Mouse (Mus musculus) forebrain, embryonic 12.5 days (tissue): ENCODE results near the gene Zfp106. TPM values are rescaled to one million over a fixed set of nuclear protein-coding genes. Genes with fewer than 3 reads are reported as not detected.

Experiments
- ATAC-seq: fragments of 200-750 bp; cut with Nextera tagmentation; 2 replicates; pipeline ENCODE4 v1.8.0; 2017; ENCODE audit warnings: moderate TSS enrichment; ENCODE audit not compliant: low FRiP score
- H3K27ac ChIP-seq: fragments of 300-500 bp; sonication (generic); 2 replicates; pipeline ENCODE4 v1.5.1; 2016; ENCODE audit warnings: mild to moderate bottlenecking
- H3K27me3 ChIP-seq: fragments of 300-500 bp; sonication (generic); 2 replicates; pipeline ENCODE4 v1.6.1; 2016; ENCODE audit warnings: mild to moderate bottlenecking
- H3K36me3 ChIP-seq: fragments of 300-500 bp; sonication (generic); replicated peaks from 2 replicates; pipeline ENCODE4 v1.6.1; 2016; ENCODE audit warnings: mild to moderate bottlenecking
- H3K4me1 ChIP-seq: fragments of 300-500 bp; sonication (generic); 2 replicates; pipeline ENCODE4 v1.6.1; 2016
- H3K4me2 ChIP-seq: fragments of 300-500 bp; sonication (generic); 2 replicates; pipeline ENCODE4 v1.6.1; 2016; ENCODE audit warnings: mild to moderate bottlenecking, moderate library complexity
- H3K4me3 ChIP-seq: fragments of 300-500 bp; sonication (generic); replicated peaks from 2 replicates; pipeline ENCODE4 v1.5.1; 2016; ENCODE audit warnings: mild to moderate bottlenecking
- H3K9ac ChIP-seq: fragments of 300-500 bp; sonication (generic); 2 replicates; pipeline ENCODE4 v1.6.1; 2016; ENCODE audit warnings: mild to moderate bottlenecking
- H3K9me3 ChIP-seq: fragments of 300-500 bp; sonication (generic); 2 replicates; pipeline ENCODE4 v1.6.1; 2016
- WGBS: fragments of 180-500 bp; shearing (Covaris S2); methylation state at CpG from one replicate; pipeline ENCODE4 v1.1.7; 2016; 5-methylcytosine and 5-hydroxymethylcytosine counted together
- polyA plus RNA-seq: library from polyadenylated mRNA; unstranded; fragments of >200 nt; fragmentation: Nextera tagmentation; extraction: Ambion mirVana; gene quantifications from 2 replicates; pipeline ENCODE4 v1.2.1, GENCODE M21; 2016

Gene Zfp106
- polyA plus RNA-seq, 1 experiment from 2014 or later: 68.3 TPM

DNA sequence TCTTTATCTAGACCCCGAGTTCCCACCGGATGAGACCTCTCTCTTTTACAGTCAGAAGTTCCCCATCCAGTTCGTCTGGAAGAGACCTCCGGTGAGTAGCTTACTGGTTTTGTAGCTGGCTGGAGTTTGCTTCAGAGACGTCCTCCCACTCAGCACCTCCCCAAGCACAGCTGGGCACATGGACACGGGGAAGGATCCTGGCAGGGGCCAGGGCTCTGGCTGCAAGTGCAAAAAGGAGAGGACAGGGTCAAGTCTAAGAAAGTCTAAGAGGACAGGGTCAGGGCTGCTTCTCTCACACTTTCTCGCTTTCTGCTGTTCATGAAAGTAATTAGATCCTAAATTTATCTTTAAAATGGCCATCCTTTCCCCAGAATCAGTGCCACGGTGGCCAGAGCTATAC is 99.6 kb downstream of the Zfp106 start:
- Histone ChIP-seq H3K4me2 (no peak overlapping the region), H3K27ac (no peak overlapping the region), H3K4me3 (no peak overlapping the region), H3K4me1 (no peaks in the 10 kb centered on the region), H3K9me3 (no peaks in the 10 kb centered on the region), H3K27me3 (no peaks in the 10 kb centered on the region), H3K9ac (no peak overlapping the region), H3K36me3 (no peaks in the 10 kb centered on the region)
- no peak for ATAC-seq
- WGBS: 84% methylated on average over 8 of the region's 8 CpGs

- no peak overlapping the region for H3K9ac ChIP-seq
Observed at GRCm38 (mm10) chr2:120463328-120463727, 100.3 kb downstream of the Zfp106 start.

GRCm38 (mm10) chr2:120460216-120460615 is 103.4 kb downstream of the Zfp106 start:
- 90% methylated on average over 4 of the region's 4 CpGs for WGBS
- Histone ChIP-seq H3K9ac (no peak overlapping the region), H3K9me3 (no peaks in the 10 kb centered on the region), H3K27ac (no peak overlapping the region), H3K4me2 (no peak overlapping the region), H3K4me3 (no peak overlapping the region), H3K4me1 (no peaks in the 10 kb centered on the region), H3K36me3 (no peaks in the 10 kb centered on the region), H3K27me3 (no peaks in the 10 kb centered on the region)
- no peak for ATAC-seq

More at GRCm38 (mm10) chr2:120463328-120463727, 100.3 kb downstream of the Zfp106 start:
- 93% methylated on average over 7 of the region's 7 CpGs for WGBS
- ATAC-seq: no peak
- Histone ChIP-seq H3K9me3 (no peaks in the 10 kb centered on the region), H3K4me2 (no peak overlapping the region), H3K27ac (no peak overlapping the region), H3K4me3 (no peak overlapping the region), H3K36me3 (no peaks in the 10 kb centered on the region), H3K4me1 (no peaks in the 10 kb centered on the region), H3K27me3 (no peaks in the 10 kb centered on the region)

Other genes starting within 250 kb of the Zfp106 start
- gene Pla2g4f, start 249.7 kb downstream of the Zfp106 start, polyA plus RNA-seq: not detected in 2 replicates
- 39.6 and 43.0 TPM in 2 replicates for gene Vps39, start 210.7 kb downstream of the Zfp106 start, polyA plus RNA-seq
- gene Ganc, start 159.9 kb downstream of the Zfp106 start, polyA plus RNA-seq: 8.6 and 10.5 TPM in 2 replicates
- gene Tmem87a, start 159.7 kb downstream of the Zfp106 start, polyA plus RNA-seq: 6.4 and 10.2 TPM in 2 replicates
- gene Capn3, start 107.8 kb downstream of the Zfp106 start, polyA plus RNA-seq: 1.6 and 1.9 TPM in 2 replicates
- gene Snap23, start 3.8 kb upstream of the Zfp106 start, polyA plus RNA-seq: 32.2 and 35.8 TPM in 2 replicates
- 36.6 and 36.7 TPM in 2 replicates for gene Haus2, start 45.5 kb upstream of the Zfp106 start, polyA plus RNA-seq
- gene Lrrc57, start 45.7 kb upstream of the Zfp106 start, polyA plus RNA-seq: 30.8 and 32.7 TPM in 2 replicates
- gene Stard9, start 65.3 kb upstream of the Zfp106 start, polyA plus RNA-seq: 4.3 and 4.7 TPM in 2 replicates